Mouse (Mus musculus): Measurements from ENCODE around the gene Sorcs2. TPM values are rescaled to one million over a fixed set of nuclear protein-coding genes. Genes with fewer than 3 reads are reported as not detected.

The Sorcs2 gene
- polyA plus RNA-seq, 1 experiment from 2014 or later, result 6.0 TPM

DNA sequence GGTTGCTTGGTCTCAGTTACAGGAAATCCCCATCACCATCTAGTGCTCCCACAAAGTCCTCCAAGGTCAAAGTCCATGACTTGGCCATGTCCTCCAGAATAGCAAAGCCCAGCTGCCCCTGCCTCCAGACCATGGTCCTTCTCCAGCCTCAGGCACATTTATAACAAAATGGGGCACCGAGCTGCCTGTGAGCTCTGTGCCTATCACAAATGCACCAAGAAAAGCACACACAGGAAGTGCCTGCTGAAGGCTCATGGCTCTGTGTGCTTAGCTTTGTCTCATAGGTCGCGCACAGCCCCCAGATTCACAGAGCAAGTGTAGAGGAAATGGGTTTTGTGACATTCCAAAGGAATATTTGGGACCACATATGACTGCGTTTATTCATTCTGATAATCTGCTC is 39.8 kb downstream of the Sorcs2 start:
- Histone ChIP-seq H3K4me2 (replicated peaks; ENCODE audit: low read depth, low read length) (no peak overlapping the region), H3K36me3 (ENCODE audit: control insufficient read depth, insufficient read depth, low read length) (no peaks in the 10 kb centered on the region), H3K4me1 (replicated peaks; ENCODE audit: control insufficient read depth, insufficient read depth, low read length) (no peaks in the 10 kb centered on the region; the same call in 1 of the 2 replicates), H3K27me3 (ENCODE audit: control insufficient read depth, insufficient read depth, low read length) (no peaks in the 10 kb centered on the region), H3K9ac (ENCODE audit: low read depth, low read length) (no peak overlapping the region), H3K9me3 (ENCODE audit: control insufficient read depth, low read length) (no peaks in the 10 kb centered on the region), H3K4me3 (ENCODE audit: low read depth, low read length) (no peak overlapping the region), H3K27ac (ENCODE audit: low read depth, low read length) (no peak overlapping the region)
- no peak for DNase-seq (ENCODE audit: low spot score)
- ATAC-seq (ENCODE audit: low FRiP score), result no peak
- WGBS, result 89% methylated on average over 4 of the region's 4 CpGs

DNA sequence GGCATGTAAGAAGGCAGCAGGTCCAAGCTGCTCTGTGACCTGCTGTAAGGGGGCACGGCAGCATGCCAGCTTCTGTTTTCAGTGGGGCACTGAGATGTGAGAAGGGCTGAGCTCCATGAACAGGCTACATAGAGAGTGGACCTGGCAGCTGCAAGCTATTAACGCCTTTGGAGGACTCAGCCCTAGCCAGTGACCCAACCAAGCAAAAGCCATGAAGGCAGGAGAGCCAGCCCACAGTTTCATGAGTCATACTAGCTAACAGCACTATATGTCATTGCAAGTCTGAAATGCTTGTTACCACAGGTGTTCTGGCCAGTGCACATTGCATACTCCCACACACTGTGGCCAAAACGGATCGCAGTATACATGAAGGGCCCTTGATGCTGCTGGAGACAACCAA is 41.3 kb downstream of the Sorcs2 start:
- no peak overlapping the region for H3K4me3 ChIP-seq (ENCODE audit: low read depth, low read length)
- H3K4me1 ChIP-seq (replicated peaks; ENCODE audit: control insufficient read depth, insufficient read depth, low read length), result no peaks in the 10 kb centered on the region; the same call in 1 of the 2 replicates
- no peak overlapping the region for H3K4me2 ChIP-seq (replicated peaks; ENCODE audit: low read depth, low read length)
- no peaks in the 10 kb centered on the region for H3K27me3 ChIP-seq (ENCODE audit: control insufficient read depth, insufficient read depth, low read length)
- no peak overlapping the region for H3K27ac ChIP-seq (ENCODE audit: low read depth, low read length)
- 97% methylated on average over 4 of the region's 4 CpGs for WGBS
- no peak for ATAC-seq (ENCODE audit: low FRiP score)
- no peaks in the 10 kb centered on the region for H3K36me3 ChIP-seq (ENCODE audit: control insufficient read depth, insufficient read depth, low read length)
- no peak for DNase-seq (ENCODE audit: low spot score)
- no peak overlapping the region for H3K9ac ChIP-seq (ENCODE audit: low read depth, low read length)
- H3K9me3 ChIP-seq (ENCODE audit: control insufficient read depth, low read length), result no peaks in the 10 kb centered on the region

DNA sequence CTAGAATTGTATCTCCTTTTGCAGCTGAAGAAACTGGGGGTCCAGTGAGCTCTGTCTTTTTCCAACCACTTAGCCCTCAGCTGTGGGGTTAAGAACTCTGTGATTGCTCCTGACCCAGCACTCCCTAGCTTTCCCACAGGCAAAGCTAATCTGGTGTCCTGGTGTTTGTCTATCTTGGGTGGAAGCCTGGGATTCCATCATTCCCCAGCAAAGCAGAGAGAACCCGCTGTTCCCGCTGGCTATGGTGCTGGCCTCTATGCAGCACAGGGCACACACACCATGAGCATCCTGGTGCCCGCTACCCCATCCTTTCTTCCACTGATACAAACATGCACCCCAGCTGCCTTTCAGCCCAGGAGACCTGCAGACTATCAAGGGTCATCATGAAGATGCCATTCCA is 42.3 kb downstream of the Sorcs2 start:
- ATAC-seq (ENCODE audit: low FRiP score), result no peak
- Histone ChIP-seq H3K36me3 (ENCODE audit: control insufficient read depth, insufficient read depth, low read length) (no peaks in the 10 kb centered on the region), H3K27ac (ENCODE audit: low read depth, low read length) (no peak overlapping the region), H3K9me3 (ENCODE audit: control insufficient read depth, low read length) (no peaks in the 10 kb centered on the region), H3K4me1 (replicated peaks; ENCODE audit: control insufficient read depth, insufficient read depth, low read length) (no peaks in the 10 kb centered on the region; the same call in 1 of the 2 replicates), H3K9ac (ENCODE audit: low read depth, low read length) (no peak overlapping the region), H3K4me2 (replicated peaks; ENCODE audit: low read depth, low read length) (no peak overlapping the region), H3K27me3 (ENCODE audit: control insufficient read depth, insufficient read depth, low read length) (no peaks in the 10 kb centered on the region), H3K4me3 (ENCODE audit: low read depth, low read length) (no peak overlapping the region)
- DNase-seq (ENCODE audit: low spot score), result no peak
- WGBS, result 95% methylated on average over 3 of the region's 3 CpGs

DNA sequence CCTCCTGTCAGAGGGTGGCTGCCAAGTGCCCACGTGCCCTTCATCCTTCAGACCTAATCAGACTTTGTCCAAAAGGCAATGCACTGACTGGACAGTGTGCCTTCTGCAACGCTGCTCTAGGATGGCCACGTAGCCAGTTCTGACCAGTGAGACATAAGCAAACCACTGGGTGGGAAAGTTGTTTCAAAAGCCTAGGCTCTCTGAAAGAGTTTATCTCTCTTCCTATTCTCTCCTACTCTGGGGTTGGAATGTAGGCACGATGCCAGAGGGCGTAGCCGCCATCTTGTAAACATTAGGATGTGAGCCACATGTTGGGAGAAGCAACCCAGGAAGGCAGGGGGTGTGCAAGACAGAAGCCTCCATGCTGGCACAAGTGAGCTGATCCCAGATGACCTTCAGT is 44.3 kb downstream of the Sorcs2 start:
- no peak overlapping the region for H3K27ac ChIP-seq (ENCODE audit: low read depth, low read length)
- 95% methylated on average over 6 of the region's 6 CpGs for WGBS
- H3K4me2 ChIP-seq (replicated peaks; ENCODE audit: low read depth, low read length), result no peak overlapping the region
- no peak overlapping the region for H3K4me3 ChIP-seq (ENCODE audit: low read depth, low read length)
- H3K9me3 ChIP-seq (ENCODE audit: control insufficient read depth, low read length), result no peaks in the 10 kb centered on the region
- no peaks in the 10 kb centered on the region for H3K27me3 ChIP-seq (ENCODE audit: control insufficient read depth, insufficient read depth, low read length)
- no peaks in the 10 kb centered on the region for H3K36me3 ChIP-seq (ENCODE audit: control insufficient read depth, insufficient read depth, low read length)
- ATAC-seq (ENCODE audit: low FRiP score), result no peak
- no peak overlapping the region for H3K9ac ChIP-seq (ENCODE audit: low read depth, low read length)
- H3K4me1 ChIP-seq (replicated peaks; ENCODE audit: control insufficient read depth, insufficient read depth, low read length), result no peaks in the 10 kb centered on the region
- no peak for DNase-seq (ENCODE audit: low spot score)

DNA sequence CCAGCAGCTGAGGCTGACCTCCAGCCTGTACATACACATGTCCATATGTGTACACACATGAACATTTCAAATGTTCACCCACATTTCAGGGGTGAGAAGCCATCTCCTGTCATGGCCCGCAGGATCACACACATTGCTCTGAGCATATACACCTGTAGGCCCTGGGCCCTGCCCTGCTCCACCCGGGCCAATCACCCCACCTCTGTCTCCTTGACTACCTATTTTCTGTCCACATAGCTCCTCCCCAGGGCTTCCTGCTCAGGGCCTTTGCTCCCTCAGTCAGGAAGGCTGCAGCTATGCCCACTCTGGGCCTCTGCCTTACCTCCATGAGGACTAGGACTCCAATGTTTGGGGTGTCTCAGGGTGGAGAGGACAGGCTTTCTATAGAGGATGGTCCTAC is 44.7 kb downstream of the Sorcs2 start:
- DNase-seq (ENCODE audit: low spot score), result no peak
- H3K27ac ChIP-seq (ENCODE audit: low read depth, low read length), result no peak overlapping the region
- no peaks in the 10 kb centered on the region for H3K4me1 ChIP-seq (replicated peaks; ENCODE audit: control insufficient read depth, insufficient read depth, low read length)
- H3K27me3 ChIP-seq (ENCODE audit: control insufficient read depth, insufficient read depth, low read length), result no peaks in the 10 kb centered on the region
- H3K36me3 ChIP-seq (ENCODE audit: control insufficient read depth, insufficient read depth, low read length), result no peaks in the 10 kb centered on the region
- WGBS, result 100% methylated on average over 2 of the region's 2 CpGs
- no peaks in the 10 kb centered on the region for H3K9me3 ChIP-seq (ENCODE audit: control insufficient read depth, low read length)
- ATAC-seq (ENCODE audit: low FRiP score), result no peak
- no peak overlapping the region for H3K4me2 ChIP-seq (replicated peaks; ENCODE audit: low read depth, low read length)
- no peak overlapping the region for H3K9ac ChIP-seq (ENCODE audit: low read depth, low read length)
- no peak overlapping the region for H3K4me3 ChIP-seq (ENCODE audit: low read depth, low read length)

DNA sequence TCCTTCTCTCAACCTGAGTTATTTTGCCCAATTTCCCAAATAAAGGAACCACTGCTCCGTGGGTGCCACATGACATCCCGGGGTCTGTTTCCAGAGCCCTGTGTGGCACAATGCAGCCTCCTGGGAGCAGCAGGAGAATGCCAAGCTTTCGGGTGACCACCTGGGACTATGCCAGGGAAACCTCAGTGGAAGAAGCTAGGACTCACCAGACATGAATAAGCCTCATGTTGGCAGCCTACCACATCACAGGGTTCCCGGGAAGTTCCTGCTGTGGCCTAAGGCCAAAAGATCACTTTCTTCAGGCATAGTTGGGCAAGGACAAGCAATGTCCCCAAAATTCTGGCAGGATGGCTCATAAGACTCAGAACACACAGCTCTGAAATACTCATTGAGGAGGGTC is 51.2 kb downstream of the Sorcs2 start:
- H3K27me3 ChIP-seq (ENCODE audit: control insufficient read depth, insufficient read depth, low read length), result no peaks in the 10 kb centered on the region
- no peak overlapping the region for H3K4me3 ChIP-seq (ENCODE audit: low read depth, low read length)
- no peaks in the 10 kb centered on the region for H3K36me3 ChIP-seq (ENCODE audit: control insufficient read depth, insufficient read depth, low read length)
- no peaks in the 10 kb centered on the region for H3K4me1 ChIP-seq (replicated peaks; ENCODE audit: control insufficient read depth, insufficient read depth, low read length)
- H3K9me3 ChIP-seq (ENCODE audit: control insufficient read depth, low read length), result no peaks in the 10 kb centered on the region
- DNase-seq (ENCODE audit: low spot score), result no peak
- 86% methylated on average over 4 of the region's 4 CpGs for WGBS
- no peak overlapping the region for H3K4me2 ChIP-seq (replicated peaks; ENCODE audit: low read depth, low read length)
- H3K9ac ChIP-seq (ENCODE audit: low read depth, low read length), result no peak overlapping the region
- ATAC-seq (ENCODE audit: low FRiP score), result no peak
- H3K27ac ChIP-seq (ENCODE audit: low read depth, low read length), result no peak overlapping the region

DNA sequence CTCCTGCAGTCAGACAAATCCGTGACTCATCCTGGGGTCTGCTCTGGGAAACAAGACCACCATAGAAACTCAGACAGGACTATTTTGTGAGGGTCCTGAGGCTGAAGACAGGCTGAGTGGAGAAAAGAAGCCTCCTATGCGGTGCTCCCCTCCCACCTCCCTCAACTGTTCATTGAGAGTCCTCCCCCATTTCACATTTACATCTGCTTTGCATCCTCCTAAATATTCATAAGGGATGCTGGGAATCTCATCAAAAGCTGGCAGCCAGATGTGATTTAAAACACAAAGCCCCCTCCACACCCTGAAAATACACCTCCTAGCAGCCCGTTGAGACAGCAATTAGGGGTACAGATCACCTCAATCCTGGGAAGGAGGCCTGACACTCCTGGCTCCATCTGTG is 58.7 kb downstream of the Sorcs2 start:
- 55% methylated on average over 3 of the region's 3 CpGs for WGBS
- peak overlapping the region; percentile 47; the same call in 1 of the 2 replicates for H3K27ac ChIP-seq (ENCODE audit: low read depth, low read length)

DNA sequence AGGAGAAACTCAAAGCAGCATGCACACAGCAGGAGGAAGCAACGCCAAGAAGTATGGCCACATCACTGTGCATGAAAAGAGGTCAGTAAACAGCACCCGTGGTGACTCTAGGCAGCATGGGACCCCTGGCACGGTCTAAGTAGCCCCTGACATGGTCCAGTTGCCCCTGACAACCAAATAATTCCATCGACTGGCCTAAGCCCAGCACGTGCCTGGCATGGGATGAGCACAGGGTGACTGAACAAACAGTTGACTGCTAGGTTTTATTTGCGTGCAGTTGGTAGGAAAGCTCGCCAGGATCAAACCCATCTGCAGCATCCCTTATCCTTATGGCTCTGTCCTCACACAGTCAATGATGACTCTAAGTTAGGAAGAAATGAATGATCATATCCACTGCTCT is 61.7 kb downstream of the Sorcs2 start:
- no peak overlapping the region for H3K9ac ChIP-seq (ENCODE audit: low read depth, low read length)
- WGBS, result 68% methylated on average over 7 of the region's 7 CpGs
- DNase-seq (ENCODE audit: low spot score) (no peak), ATAC-seq (ENCODE audit: low FRiP score) (no peak)
- H3K27me3 ChIP-seq (ENCODE audit: control insufficient read depth, insufficient read depth, low read length), result no peaks in the 10 kb centered on the region
- H3K27ac ChIP-seq (ENCODE audit: low read depth, low read length), result no peak overlapping the region
- no peaks in the 10 kb centered on the region for H3K9me3 ChIP-seq (ENCODE audit: control insufficient read depth, low read length)
- H3K4me1 ChIP-seq (replicated peaks; ENCODE audit: control insufficient read depth, insufficient read depth, low read length), result peaks cover 11% of the 10 kb centered on the region; the same call in 1 of the 2 replicates
- H3K4me3 ChIP-seq (ENCODE audit: low read depth, low read length), result no peak overlapping the region
- no peak overlapping the region for H3K4me2 ChIP-seq (replicated peaks; ENCODE audit: low read depth, low read length)
- no peaks in the 10 kb centered on the region for H3K36me3 ChIP-seq (ENCODE audit: control insufficient read depth, insufficient read depth, low read length)

More for the DNA sequence above, 58.7 kb downstream of the Sorcs2 start:
- no peak overlapping the region for H3K4me2 ChIP-seq (replicated peaks; ENCODE audit: low read depth, low read length)
- H3K9me3 ChIP-seq (ENCODE audit: control insufficient read depth, low read length), result no peaks in the 10 kb centered on the region
- H3K9ac ChIP-seq (ENCODE audit: low read depth, low read length), result no peak overlapping the region
- ATAC-seq (ENCODE audit: low FRiP score) (no peak), DNase-seq (ENCODE audit: low spot score) (no peak)
- no peaks in the 10 kb centered on the region for H3K27me3 ChIP-seq (ENCODE audit: control insufficient read depth, insufficient read depth, low read length)
- H3K4me3 ChIP-seq (ENCODE audit: low read depth, low read length), result no peak overlapping the region
- peaks cover 11% of the 10 kb centered on the region; the same call in 1 of the 2 replicates for H3K4me1 ChIP-seq (replicated peaks; ENCODE audit: control insufficient read depth, insufficient read depth, low read length)
- no peaks in the 10 kb centered on the region for H3K36me3 ChIP-seq (ENCODE audit: control insufficient read depth, insufficient read depth, low read length)

DNA sequence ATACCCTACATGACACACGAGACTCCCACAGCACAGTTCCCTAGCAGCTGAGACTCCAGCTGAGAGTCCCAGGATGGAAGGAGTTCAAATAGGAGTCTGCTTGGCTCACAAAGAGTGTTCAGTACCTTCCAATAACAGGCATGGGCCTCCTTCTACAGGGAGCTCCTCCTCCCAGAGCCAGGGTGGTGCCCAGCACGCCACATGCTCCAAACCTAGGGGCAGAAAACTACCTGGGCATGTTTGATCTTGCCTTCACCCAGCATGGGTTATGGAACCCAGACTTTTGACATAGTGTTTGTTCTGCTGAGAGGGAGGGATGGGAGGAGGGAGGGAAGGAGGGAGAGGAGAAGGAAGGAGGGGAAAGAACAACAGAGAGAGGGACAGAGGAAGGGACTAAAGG is 62.3 kb downstream of the Sorcs2 start:
- no peak overlapping the region for H3K27ac ChIP-seq (ENCODE audit: low read depth, low read length)
- H3K4me3 ChIP-seq (ENCODE audit: low read depth, low read length), result no peak overlapping the region
- no peak overlapping the region for H3K9ac ChIP-seq (ENCODE audit: low read depth, low read length)
- H3K4me1 ChIP-seq (replicated peaks; ENCODE audit: control insufficient read depth, insufficient read depth, low read length), result peaks cover 11% of the 10 kb centered on the region; the same call in 1 of the 2 replicates
- H3K9me3 ChIP-seq (ENCODE audit: control insufficient read depth, low read length), result no peaks in the 10 kb centered on the region
- H3K36me3 ChIP-seq (ENCODE audit: control insufficient read depth, insufficient read depth, low read length), result no peaks in the 10 kb centered on the region
- no peak overlapping the region for H3K4me2 ChIP-seq (replicated peaks; ENCODE audit: low read depth, low read length)
- ATAC-seq (ENCODE audit: low FRiP score) (no peak), DNase-seq (ENCODE audit: low spot score) (no peak)
- WGBS, result 85% methylated on average over 2 of the region's 2 CpGs
- no peaks in the 10 kb centered on the region for H3K27me3 ChIP-seq (ENCODE audit: control insufficient read depth, insufficient read depth, low read length)
